Mouse (Mus musculus) neural tube, embryonic 13.5 days (tissue): Measurements from ENCODE around the gene Mlip. TPM values are rescaled to one million over a fixed set of nuclear protein-coding genes. Genes with fewer than 3 reads are reported as not detected.

Experiments
- ATAC-seq: fragments of 200-750 bp; cut with Nextera tagmentation; 2 replicates; pipeline ENCODE4 v1.8.0; 2017; ENCODE audit warnings: low read depth, mild to moderate bottlenecking, moderate TSS enrichment, moderate library complexity
- H3K27ac ChIP-seq: fragments of 300-500 bp; sonication (generic); replicated peaks from 2 replicates; pipeline ENCODE4 v1.5.1; 2015; ENCODE audit warnings: moderate library complexity, mild to moderate bottlenecking, inconsistent platforms
- H3K27me3 ChIP-seq: fragments of 300-500 bp; sonication (generic); 2 replicates; pipeline ENCODE4 v1.6.1; 2015; ENCODE audit warnings: mild to moderate bottlenecking, inconsistent platforms
- H3K36me3 ChIP-seq: fragments of 300-500 bp; sonication (generic); 2 replicates; pipeline ENCODE4 v1.6.1; 2015; ENCODE audit warnings: mild to moderate bottlenecking, inconsistent platforms
- H3K4me1 ChIP-seq: fragments of 300-500 bp; sonication (generic); replicated peaks from 2 replicates; pipeline ENCODE4 v1.6.1; 2015; ENCODE audit warnings: inconsistent platforms
- H3K4me2 ChIP-seq: fragments of 300-500 bp; sonication (generic); 2 replicates; pipeline ENCODE4 v1.6.1; 2015; ENCODE audit warnings: inconsistent platforms, mild to moderate bottlenecking, moderate library complexity
- H3K4me3 ChIP-seq: fragments of 300-500 bp; sonication (generic); 2 replicates; pipeline ENCODE4 v1.5.1; 2015; ENCODE audit warnings: mild to moderate bottlenecking, inconsistent platforms
- H3K9ac ChIP-seq: fragments of 300-500 bp; sonication (generic); 2 replicates; pipeline ENCODE4 v1.6.1; 2015; ENCODE audit warnings: moderate library complexity, mild to moderate bottlenecking, inconsistent platforms
- H3K9me3 ChIP-seq: fragments of 300-500 bp; sonication (generic); 2 replicates; pipeline ENCODE4 v1.6.1; 2016; ENCODE audit warnings: inconsistent platforms
- WGBS: fragments of 180-500 bp; shearing (Covaris S2); methylation state at CpG from one replicate; pipeline ENCODE4 v1.1.7; 2015; 5-methylcytosine and 5-hydroxymethylcytosine counted together
- polyA plus RNA-seq: library from polyadenylated mRNA; unstranded; fragments of >200 nt; fragmentation: Nextera tagmentation; extraction: Ambion mirVana; gene quantifications from 2 replicates; pipeline ENCODE4 v1.2.1, GENCODE M21; 2015

Mlip gene
- polyA plus RNA-seq, 1 experiment from 2014 or later = 0.39 TPM

DNA sequence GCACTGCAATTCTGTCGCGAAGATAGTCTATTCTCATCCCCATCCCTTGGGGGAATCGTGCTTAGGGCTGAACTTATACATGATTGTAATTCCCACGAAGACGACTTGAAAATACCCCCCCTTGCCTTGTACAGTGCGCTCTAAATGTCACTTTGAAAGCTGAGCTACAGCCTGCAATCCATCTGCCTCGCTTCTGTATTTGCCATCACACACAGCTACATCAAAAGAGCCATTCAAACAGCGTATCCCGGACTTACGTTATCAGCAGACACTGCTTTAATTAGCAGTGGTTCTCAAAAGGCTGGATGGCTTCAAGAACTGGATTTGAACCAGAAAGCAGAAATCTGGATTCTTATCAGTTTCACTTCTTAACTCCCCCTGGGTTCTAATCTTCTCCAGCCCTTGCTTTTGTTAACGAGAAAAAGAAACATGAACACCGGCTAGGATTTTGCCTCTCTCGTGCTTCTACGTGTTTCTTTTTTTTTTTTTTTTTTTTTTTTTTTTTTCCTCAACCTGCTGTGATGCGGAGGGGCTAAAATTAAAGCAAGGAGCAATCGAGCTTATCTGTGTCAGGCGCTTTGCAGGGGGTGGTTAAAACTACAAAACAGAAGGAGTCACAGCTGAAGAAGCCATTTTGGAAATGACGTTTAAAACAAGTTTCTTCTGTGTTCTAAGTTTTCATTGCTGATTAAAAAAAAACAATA lies 12.5 kb downstream of the Mlip start:
- Histone ChIP-seq H3K4me2 (peak overlapping the region; percentile 40), H3K4me3 (0 out of 2 replicates have a peak overlapping the region, but pooled peaks have one; percentile 13), H3K27ac (no peak overlapping the region; the same call in 1 of the 2 replicates), H3K9ac (peak overlapping the region; percentile 49), H3K27me3 (no peaks in the 10 kb centered on the region), H3K36me3 (no peaks in the 10 kb centered on the region), H3K4me1 (peaks cover 12% of the 10 kb centered on the region), H3K9me3 (no peaks in the 10 kb centered on the region)
- 42% methylated on average over 18 of the region's 18 CpGs for WGBS
- ATAC-seq = peak; percentile 68; the same call in 1 of the 2 replicates

DNA sequence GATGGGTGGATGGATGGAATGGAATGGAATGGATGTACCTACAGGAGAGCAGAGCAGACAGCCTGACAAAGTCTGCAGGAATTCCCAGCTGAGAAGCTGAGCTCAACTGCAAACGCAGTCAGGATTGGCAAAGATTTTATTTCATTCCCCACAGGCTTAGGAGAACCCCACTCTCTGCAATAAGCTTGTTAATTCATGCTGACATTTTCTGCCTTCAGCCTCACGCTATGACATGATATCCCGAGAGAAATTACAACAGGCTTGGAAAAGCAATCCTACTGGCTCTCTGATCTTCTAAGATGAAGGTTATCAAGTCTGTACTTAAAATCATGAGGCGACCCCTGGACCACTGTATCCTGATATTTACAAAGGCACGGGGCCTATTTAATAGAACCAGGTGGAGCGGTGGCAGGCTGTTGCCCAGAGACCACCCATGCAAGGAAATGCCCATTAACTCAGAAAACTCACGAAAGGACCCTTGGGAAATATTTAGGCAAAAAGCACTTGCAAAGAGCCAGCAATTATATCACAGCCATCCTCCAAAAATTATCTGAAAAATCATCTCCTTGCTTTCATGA lies 13.1 kb downstream of the Mlip start:
- Histone ChIP-seq H3K4me1 (peaks cover 12% of the 10 kb centered on the region), H3K27me3 (no peaks in the 10 kb centered on the region), H3K4me2 (peak overlapping the region; percentile 40), H3K9me3 (no peaks in the 10 kb centered on the region), H3K36me3 (no peaks in the 10 kb centered on the region), H3K27ac (no peak overlapping the region; the same call in 1 of the 2 replicates), H3K4me3 (no peak overlapping the region), H3K9ac (peak overlapping the region; percentile 49; the same call in 1 of the 2 replicates)
- 52% methylated on average over 7 of the region's 7 CpGs for WGBS
- ATAC-seq = peak; percentile 64; the same call in 1 of the 2 replicates

DNA sequence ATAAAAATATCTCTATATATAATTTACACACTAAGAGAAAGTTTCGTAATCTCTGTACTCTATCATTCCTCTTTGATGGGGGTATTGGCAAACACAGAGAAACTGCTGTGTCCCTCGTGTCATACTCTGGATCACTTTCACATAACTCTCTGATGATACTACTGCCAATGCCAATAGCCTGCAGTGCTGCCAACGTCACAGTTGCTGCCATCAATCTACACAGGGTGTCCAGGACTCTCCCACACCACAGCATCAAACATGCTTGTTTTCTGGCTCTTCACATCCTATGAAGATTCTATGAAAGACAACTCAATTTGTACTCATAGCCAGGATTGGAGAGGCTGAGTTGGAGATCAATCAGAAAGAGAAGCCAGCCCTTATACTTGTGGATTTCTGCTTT lies 17.4 kb downstream of the Mlip start:
- no peak for ATAC-seq
- no peak overlapping the region for H3K27ac ChIP-seq
- H3K4me2 ChIP-seq = no peak overlapping the region
- no peaks in the 10 kb centered on the region for H3K36me3 ChIP-seq
- no peaks in the 10 kb centered on the region for H3K9me3 ChIP-seq
- no peaks in the 10 kb centered on the region for H3K27me3 ChIP-seq
- H3K4me3 ChIP-seq = no peak overlapping the region
- WGBS = 77% methylated on average over 3 of the region's 3 CpGs
- H3K4me1 ChIP-seq = peaks cover 12% of the 10 kb centered on the region
- no peak overlapping the region for H3K9ac ChIP-seq

DNA sequence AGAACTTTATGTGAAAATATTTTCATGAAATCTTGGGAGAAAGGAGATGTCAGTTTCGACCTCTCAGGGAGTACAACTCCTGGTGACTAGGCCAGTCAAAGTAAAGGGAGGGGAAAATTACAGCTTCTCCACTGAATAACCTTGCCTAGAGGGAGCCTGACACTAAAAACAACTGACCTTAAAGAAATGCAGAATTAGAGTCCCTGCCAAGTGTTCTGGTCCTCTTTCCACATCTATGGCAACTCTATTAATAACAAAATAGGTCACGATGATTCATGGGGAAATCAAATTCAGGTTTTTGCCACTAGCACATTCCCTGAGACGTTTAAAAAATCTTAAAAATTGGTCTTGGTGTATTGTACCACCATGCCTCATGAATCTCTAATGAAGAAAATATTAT lies 34.4 kb downstream of the Mlip start:
- no peak for ATAC-seq
- no peak overlapping the region for H3K27ac ChIP-seq
- no peaks in the 10 kb centered on the region for H3K4me1 ChIP-seq
- H3K9me3 ChIP-seq = no peaks in the 10 kb centered on the region
- no peaks in the 10 kb centered on the region for H3K36me3 ChIP-seq
- 85% methylated on average over 3 of the region's 3 CpGs for WGBS
- H3K4me3 ChIP-seq = no peak overlapping the region
- no peak overlapping the region for H3K9ac ChIP-seq
- H3K27me3 ChIP-seq = no peaks in the 10 kb centered on the region
- no peak overlapping the region for H3K4me2 ChIP-seq

DNA sequence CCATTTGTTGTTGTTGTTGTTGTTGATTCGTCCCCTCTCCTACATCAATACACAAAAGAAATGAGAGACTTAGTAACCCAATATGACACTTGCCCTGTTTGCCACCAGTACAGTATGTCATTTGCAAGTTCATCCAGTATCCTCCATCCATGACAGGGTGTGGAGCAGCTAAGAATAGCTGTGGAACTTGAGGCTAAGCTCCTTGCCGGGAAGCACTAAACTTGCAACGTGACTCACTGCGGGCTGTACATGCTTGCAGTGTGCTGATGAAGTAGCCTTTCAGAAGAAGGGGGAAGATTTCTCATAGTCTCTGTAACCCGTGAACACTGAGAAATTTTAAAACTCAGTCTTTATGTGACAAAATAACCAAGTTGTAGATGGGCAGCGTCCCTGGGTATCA lies 42.2 kb downstream of the Mlip start:
- H3K4me3 ChIP-seq = no peak overlapping the region
- no peaks in the 10 kb centered on the region for H3K27me3 ChIP-seq
- no peak for ATAC-seq
- H3K9me3 ChIP-seq = no peaks in the 10 kb centered on the region
- 85% methylated on average over 6 of the region's 6 CpGs for WGBS
- no peak overlapping the region for H3K27ac ChIP-seq
- no peak overlapping the region for H3K4me2 ChIP-seq
- H3K4me1 ChIP-seq = no peaks in the 10 kb centered on the region
- no peak overlapping the region for H3K9ac ChIP-seq
- no peaks in the 10 kb centered on the region for H3K36me3 ChIP-seq

DNA sequence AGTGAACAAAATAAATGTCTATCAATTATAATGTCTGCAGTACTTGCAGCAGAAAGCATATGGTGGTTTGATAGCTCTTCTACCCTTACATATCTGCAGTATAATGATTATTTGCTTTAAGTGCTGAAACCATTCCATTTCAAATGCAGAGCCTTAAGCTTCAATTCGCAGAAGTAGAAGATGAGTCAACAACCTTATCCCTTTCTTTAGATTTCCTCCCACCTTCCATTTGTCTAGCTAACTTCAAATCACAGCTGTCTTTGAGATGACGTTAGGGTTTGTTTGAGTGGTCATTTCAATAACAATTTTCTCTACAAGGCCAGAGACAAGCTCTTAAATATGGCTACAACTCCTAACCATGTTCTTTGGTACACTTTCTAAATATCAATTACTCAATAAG lies 47.4 kb downstream of the Mlip start:
- 89% methylated on average over 2 of the region's 2 CpGs for WGBS
- Histone ChIP-seq H3K4me1 (no peaks in the 10 kb centered on the region), H3K9ac (no peak overlapping the region)

DNA sequence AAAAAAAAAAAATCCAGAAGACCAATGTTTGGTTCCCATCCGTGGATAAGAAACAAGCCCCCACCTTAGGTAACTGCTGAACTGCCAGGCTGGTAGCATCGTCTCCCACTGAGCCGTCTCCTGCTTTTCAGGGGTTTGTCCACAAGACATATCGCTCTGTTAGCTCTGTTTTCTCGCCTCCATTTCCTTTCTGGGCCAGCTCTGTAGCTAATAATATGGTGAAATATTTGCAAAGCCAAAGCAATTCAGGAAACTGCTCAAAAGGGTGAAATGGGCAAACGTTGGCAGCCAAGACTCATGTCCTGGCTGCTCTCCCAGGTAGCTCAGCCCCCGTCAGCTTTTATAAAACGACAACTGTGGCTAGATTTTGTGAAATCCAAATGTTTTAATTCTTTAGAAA lies 50.4 kb downstream of the Mlip start:
- Histone ChIP-seq H3K9ac (no peak overlapping the region), H3K9me3 (no peaks in the 10 kb centered on the region), H3K4me2 (no peak overlapping the region), H3K4me1 (no peaks in the 10 kb centered on the region), H3K27ac (no peak overlapping the region), H3K4me3 (no peak overlapping the region), H3K27me3 (no peaks in the 10 kb centered on the region), H3K36me3 (no peaks in the 10 kb centered on the region)
- no peak for ATAC-seq
- WGBS = 86% methylated on average over 8 of the region's 8 CpGs

More for the DNA sequence above, 47.4 kb downstream of the Mlip start:
- Histone ChIP-seq H3K9me3 (no peaks in the 10 kb centered on the region), H3K27ac (no peak overlapping the region), H3K4me2 (no peak overlapping the region), H3K27me3 (no peaks in the 10 kb centered on the region), H3K36me3 (no peaks in the 10 kb centered on the region), H3K4me3 (no peak overlapping the region)
- ATAC-seq = no peak

DNA sequence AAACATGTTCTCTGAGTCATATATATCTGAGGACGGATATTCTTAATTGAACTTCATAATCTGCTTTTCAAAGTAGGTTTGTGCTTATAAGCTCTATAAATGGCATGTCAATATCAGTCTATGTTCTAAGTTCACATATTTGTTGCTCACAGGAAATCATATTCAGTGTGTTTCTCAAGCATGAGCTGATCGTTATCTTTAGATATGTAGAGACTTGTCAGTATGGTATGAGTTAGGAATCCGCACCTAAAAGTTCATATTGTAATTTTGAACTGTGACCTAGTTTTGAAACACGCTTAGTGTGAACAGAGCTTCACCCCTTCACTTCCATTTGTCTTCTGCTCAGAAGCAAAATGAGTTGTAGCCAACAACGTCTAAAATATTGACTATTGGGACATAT lies 64.8 kb downstream of the Mlip start:
- no peak for ATAC-seq
- no peak overlapping the region for H3K4me2 ChIP-seq
- H3K9me3 ChIP-seq = no peaks in the 10 kb centered on the region
- H3K9ac ChIP-seq = no peak overlapping the region
- H3K4me1 ChIP-seq = no peaks in the 10 kb centered on the region
- no peaks in the 10 kb centered on the region for H3K36me3 ChIP-seq
- H3K4me3 ChIP-seq = no peak overlapping the region
- H3K27ac ChIP-seq = no peak overlapping the region
- H3K27me3 ChIP-seq = no peaks in the 10 kb centered on the region
- 95% methylated on average over 5 of the region's 5 CpGs for whole genome bisulfite sequencing

DNA sequence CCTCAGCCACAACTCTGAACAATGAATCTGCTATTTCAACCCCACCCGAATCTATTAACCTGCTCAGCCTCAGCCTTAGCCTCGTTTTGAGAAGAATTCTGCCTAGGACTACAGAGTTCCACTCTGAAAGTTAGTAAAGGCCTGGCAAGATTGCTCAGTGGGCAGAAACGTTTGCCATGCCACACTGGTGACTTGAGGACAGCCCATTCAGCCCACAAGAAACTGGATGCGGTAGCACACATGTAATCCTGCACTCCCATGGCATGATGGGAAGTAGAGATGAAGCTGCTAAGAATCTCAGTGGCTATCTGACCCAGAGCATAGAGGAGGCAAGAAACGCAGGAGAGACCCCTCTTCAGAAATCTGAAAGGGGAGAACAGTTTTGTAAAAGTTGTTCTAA lies 73.4 kb downstream of the Mlip start:
- no peaks in the 10 kb centered on the region for H3K9me3 ChIP-seq
- H3K36me3 ChIP-seq = no peaks in the 10 kb centered on the region
- no peak overlapping the region for H3K4me2 ChIP-seq
- H3K4me1 ChIP-seq = no peaks in the 10 kb centered on the region; the same call in 1 of the 2 replicates
- WGBS = 76% methylated on average over 5 of the region's 5 CpGs
- H3K4me3 ChIP-seq = no peak overlapping the region
- no peaks in the 10 kb centered on the region for H3K27me3 ChIP-seq
- H3K27ac ChIP-seq = no peak overlapping the region
- no peak for ATAC-seq
- H3K9ac ChIP-seq = no peak overlapping the region

DNA sequence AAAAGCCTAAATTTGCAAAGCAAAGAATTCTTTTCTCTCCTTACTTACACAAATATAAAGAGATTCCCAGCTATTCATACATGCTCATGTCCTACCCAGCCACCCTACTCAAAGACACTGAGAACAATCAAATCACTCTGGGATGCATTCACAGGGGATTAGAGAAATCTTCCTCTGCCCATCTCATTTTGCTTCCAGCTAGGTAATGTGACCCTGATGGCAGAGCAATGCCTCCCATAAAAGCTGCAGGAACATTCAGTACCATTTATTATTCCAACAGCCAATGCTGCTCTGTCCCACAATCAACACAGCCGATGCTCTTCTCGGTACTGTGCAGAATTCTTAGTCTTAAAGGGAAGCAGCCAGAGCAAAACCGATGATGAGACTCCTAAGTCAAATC lies 74.7 kb downstream of the Mlip start:
- ATAC-seq = no peak
- Histone ChIP-seq H3K36me3 (no peaks in the 10 kb centered on the region), H3K4me1 (no peaks in the 10 kb centered on the region; the same call in 1 of the 2 replicates), H3K4me3 (no peak overlapping the region), H3K27me3 (no peaks in the 10 kb centered on the region), H3K9ac (no peak overlapping the region), H3K4me2 (no peak overlapping the region), H3K9me3 (no peaks in the 10 kb centered on the region), H3K27ac (no peak overlapping the region)
- WGBS = 49% methylated on average over 3 of the region's 3 CpGs

DNA sequence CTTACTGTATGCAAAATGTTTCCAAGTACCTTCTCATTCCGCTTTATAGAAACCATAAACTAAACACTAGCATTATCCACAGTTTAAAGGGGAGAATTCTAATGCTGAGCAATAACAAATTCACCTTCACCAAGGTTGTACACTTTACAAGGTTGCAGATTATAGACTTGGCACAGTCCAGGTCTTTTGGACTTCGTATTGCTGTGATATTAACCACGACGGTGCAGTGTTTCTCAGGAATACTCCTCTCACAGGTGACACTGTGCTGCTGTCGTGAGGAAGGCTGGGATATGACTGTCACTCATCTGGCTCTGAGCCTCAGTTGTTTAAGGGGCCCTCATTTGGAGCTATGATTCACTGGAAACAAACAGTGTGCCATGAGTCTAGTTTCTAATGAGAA lies 75.5 kb downstream of the Mlip start:
- H3K4me3 ChIP-seq = no peak overlapping the region
- no peaks in the 10 kb centered on the region; the same call in 1 of the 2 replicates for H3K4me1 ChIP-seq
- H3K36me3 ChIP-seq = no peaks in the 10 kb centered on the region
- no peaks in the 10 kb centered on the region for H3K27me3 ChIP-seq
- no peak for ATAC-seq
- H3K9me3 ChIP-seq = no peaks in the 10 kb centered on the region
- H3K27ac ChIP-seq = no peak overlapping the region
- H3K9ac ChIP-seq = no peak overlapping the region
- WGBS = 84% methylated on average over 5 of the region's 5 CpGs
- H3K4me2 ChIP-seq = no peak overlapping the region

DNA sequence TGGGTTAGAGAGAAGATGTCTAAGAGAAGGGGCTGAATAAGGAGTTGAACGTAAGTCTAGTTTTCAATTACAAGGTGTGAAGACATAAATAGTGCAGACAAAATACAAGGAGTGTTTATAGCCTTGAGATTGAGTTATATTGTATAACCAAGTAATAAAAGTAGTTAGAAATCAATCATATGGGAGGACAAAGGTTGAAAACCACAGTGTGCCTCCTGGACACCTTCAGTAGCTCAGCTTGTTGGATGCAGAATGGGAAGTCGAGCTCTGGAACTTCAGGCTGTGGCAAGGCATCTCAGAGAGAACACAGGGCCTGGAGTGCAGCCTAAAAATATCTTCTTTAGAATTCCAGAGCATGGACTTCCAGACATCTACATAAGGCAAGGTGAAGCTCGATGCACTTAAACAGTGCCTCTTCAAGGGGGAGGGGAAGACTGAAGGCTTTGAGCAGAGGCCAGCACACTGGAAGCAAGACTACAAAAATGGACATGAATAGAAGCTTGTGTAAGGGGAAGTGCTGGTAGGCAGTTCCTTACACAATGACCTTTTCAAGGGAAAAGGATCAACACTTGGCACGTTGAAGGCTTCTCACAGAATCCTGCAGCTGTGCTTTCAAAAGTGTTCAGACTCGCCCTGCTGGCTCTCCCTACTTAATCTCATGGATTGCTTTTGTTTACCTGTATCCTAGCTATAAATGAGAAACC lies 76.2 kb downstream of the Mlip start:
- Histone ChIP-seq H3K9ac (no peak overlapping the region), H3K27ac (no peak overlapping the region), H3K4me2 (no peak overlapping the region), H3K9me3 (no peaks in the 10 kb centered on the region), H3K4me1 (no peaks in the 10 kb centered on the region; the same call in 1 of the 2 replicates), H3K27me3 (no peaks in the 10 kb centered on the region), H3K36me3 (no peaks in the 10 kb centered on the region), H3K4me3 (no peak overlapping the region)
- 48% methylated on average over 5 of the region's 5 CpGs for WGBS
- ATAC-seq = 0 out of 2 replicates have a peak, but pooled peaks have one; percentile 43
